Mouse (Mus musculus): ENCODE measurements around the gene Prpf4.

Prpf4 gene

GRCm38 (mm10) chr4:62433939-62434870, 25.6 kb downstream of the Prpf4 start:
- TF ChIP-seq NANOG (IDR thresholded peaks at IDR 0.05; ENCODE audit: borderline replicate concordance, low read length): no peak
- TF ChIP-seq CTCF (conservative IDR thresholded peaks at IDR 0.05; ENCODE audit: low read length): no peak
- TF ChIP-seq POU5F1 (IDR thresholded peaks at IDR 0.05; ENCODE audit: borderline replicate concordance, low read length): no peak
- Histone ChIP-seq H3K4me3 (replicated peaks; ENCODE audit: low read length) (no peak overlapping the region), H3K27me3 (ENCODE audit: insufficient read depth, low read length) (no peaks in the 10 kb centered on the region)

GRCm38 (mm10) chr4:62435081-62435480, 26.5 kb downstream of the Prpf4 start, which contains the start of gene Rnf183:
Rnf183 (minus strand) TSS chr4:62435252.
- TF ChIP-seq POU5F1 (IDR thresholded peaks at IDR 0.05; ENCODE audit: borderline replicate concordance, low read length) (no peak), NANOG (IDR thresholded peaks at IDR 0.05; ENCODE audit: borderline replicate concordance, low read length) (no peak), CTCF (conservative IDR thresholded peaks at IDR 0.05; ENCODE audit: low read length) (no peak)
- Histone ChIP-seq H3K4me1 (replicated peaks; ENCODE audit: low read depth, low read length) (0 out of 2 replicates have a peak, but pooled peaks cover 6% of the 10 kb centered on the region), H3K9me3 (ENCODE audit: low read length) (no peaks in the 10 kb centered on the region), H3K36me3 (ENCODE audit: insufficient read depth, low read length) (no peaks in the 10 kb centered on the region), H3K4me3 (replicated peaks; ENCODE audit: low read length) (no peak within 1 kb of the TSS), H3K27me3 (ENCODE audit: insufficient read depth, low read length) (no peaks in the 10 kb centered on the region)

More at GRCm38 (mm10) chr4:62433939-62434870, 25.6 kb downstream of the Prpf4 start:
- peaks cover 7% of the 10 kb centered on the region for H3K4me1 ChIP-seq (replicated peaks; ENCODE audit: low read depth, low read length)
- H3K9me3 ChIP-seq (ENCODE audit: low read length): no peaks in the 10 kb centered on the region
- no peaks in the 10 kb centered on the region for H3K36me3 ChIP-seq (ENCODE audit: insufficient read depth, low read length)

- 0 out of 2 replicates have a peak, but pooled peaks cover 6% of the 10 kb centered on the region for H3K4me1 ChIP-seq (replicated peaks; ENCODE audit: low read depth, low read length)
- no peak overlapping the region for H3K4me3 ChIP-seq (replicated peaks; ENCODE audit: low read length)
- no peaks in the 10 kb centered on the region for H3K27me3 ChIP-seq (ENCODE audit: insufficient read depth, low read length)
- no peaks in the 10 kb centered on the region for H3K36me3 ChIP-seq (ENCODE audit: insufficient read depth, low read length)
- TF ChIP-seq NANOG (IDR thresholded peaks at IDR 0.05; ENCODE audit: borderline replicate concordance, low read length): no peak
- TF ChIP-seq CTCF (conservative IDR thresholded peaks at IDR 0.05; ENCODE audit: low read length): no peak
- TF ChIP-seq POU5F1 (IDR thresholded peaks at IDR 0.05; ENCODE audit: borderline replicate concordance, low read length): no peak
- peaks cover 20% of the 10 kb centered on the region for H3K9me3 ChIP-seq (ENCODE audit: low read length)
Observed at GRCm38 (mm10) chr4:62437256-62437778, 28.7 kb downstream of the Prpf4 start.

GRCm38 (mm10) chr4:62437871-62438270, 29.3 kb downstream of the Prpf4 start:
- H3K36me3 ChIP-seq (ENCODE audit: insufficient read depth, low read length): no peaks in the 10 kb centered on the region
- TF ChIP-seq POU5F1 (IDR thresholded peaks at IDR 0.05; ENCODE audit: borderline replicate concordance, low read length): no peak
- TF ChIP-seq NANOG (IDR thresholded peaks at IDR 0.05; ENCODE audit: borderline replicate concordance, low read length): no peak
- TF ChIP-seq CTCF (conservative IDR thresholded peaks at IDR 0.05; ENCODE audit: low read length): no peak

GRCm38 (mm10) chr4:62439793-62440192, 31.2 kb downstream of the Prpf4 start:
- Histone ChIP-seq H3K27me3 (ENCODE audit: insufficient read depth, low read length) (no peaks in the 10 kb centered on the region), H3K4me3 (replicated peaks; ENCODE audit: low read length) (no peak overlapping the region), H3K4me1 (replicated peaks; ENCODE audit: low read depth, low read length) (0 out of 2 replicates have a peak, but pooled peaks cover 2% of the 10 kb centered on the region), H3K36me3 (ENCODE audit: insufficient read depth, low read length) (no peaks in the 10 kb centered on the region), H3K9me3 (ENCODE audit: low read length) (peaks cover 34% of the 10 kb centered on the region)
- no peak for TF ChIP-seq NANOG (IDR thresholded peaks at IDR 0.05; ENCODE audit: borderline replicate concordance, low read length)
- no peak for TF ChIP-seq POU5F1 (IDR thresholded peaks at IDR 0.05; ENCODE audit: borderline replicate concordance, low read length)
- no peak for TF ChIP-seq CTCF (conservative IDR thresholded peaks at IDR 0.05; ENCODE audit: low read length)

More at GRCm38 (mm10) chr4:62437871-62438270, 29.3 kb downstream of the Prpf4 start:
- H3K9me3 ChIP-seq (ENCODE audit: low read length): peaks cover 25% of the 10 kb centered on the region
- no peaks in the 10 kb centered on the region for H3K27me3 ChIP-seq (ENCODE audit: insufficient read depth, low read length)
- no peak overlapping the region for H3K4me3 ChIP-seq (replicated peaks; ENCODE audit: low read length)
- 0 out of 2 replicates have a peak, but pooled peaks cover 6% of the 10 kb centered on the region for H3K4me1 ChIP-seq (replicated peaks; ENCODE audit: low read depth, low read length)

- Histone ChIP-seq H3K27me3 (ENCODE audit: insufficient read depth, low read length) (no peaks in the 10 kb centered on the region), H3K4me3 (replicated peaks; ENCODE audit: low read length) (no peak overlapping the region), H3K4me1 (replicated peaks; ENCODE audit: low read depth, low read length) (0 out of 2 replicates have a peak, but pooled peaks cover 2% of the 10 kb centered on the region), H3K9me3 (ENCODE audit: low read length) (peaks cover 34% of the 10 kb centered on the region), H3K36me3 (ENCODE audit: insufficient read depth, low read length) (no peaks in the 10 kb centered on the region)
- TF ChIP-seq NANOG (IDR thresholded peaks at IDR 0.05; ENCODE audit: borderline replicate concordance, low read length): no peak
- no peak for TF ChIP-seq POU5F1 (IDR thresholded peaks at IDR 0.05; ENCODE audit: borderline replicate concordance, low read length)
- no peak for TF ChIP-seq CTCF (conservative IDR thresholded peaks at IDR 0.05; ENCODE audit: low read length)
Observed at GRCm38 (mm10) chr4:62440544-62440943, 31.9 kb downstream of the Prpf4 start.

- H3K4me1 ChIP-seq (replicated peaks; ENCODE audit: low read depth, low read length): 0 out of 2 replicates have a peak, but pooled peaks cover 2% of the 10 kb centered on the region
- TF ChIP-seq POU5F1 (IDR thresholded peaks at IDR 0.05; ENCODE audit: borderline replicate concordance, low read length): no peak
- TF ChIP-seq NANOG (IDR thresholded peaks at IDR 0.05; ENCODE audit: borderline replicate concordance, low read length): no peak
- no peak for TF ChIP-seq CTCF (conservative IDR thresholded peaks at IDR 0.05; ENCODE audit: low read length)
- no peaks in the 10 kb centered on the region for H3K27me3 ChIP-seq (ENCODE audit: insufficient read depth, low read length)
- no peaks in the 10 kb centered on the region for H3K36me3 ChIP-seq (ENCODE audit: insufficient read depth, low read length)
- peaks cover 34% of the 10 kb centered on the region for H3K9me3 ChIP-seq (ENCODE audit: low read length)
- no peak overlapping the region for H3K4me3 ChIP-seq (replicated peaks; ENCODE audit: low read length)
Observed at GRCm38 (mm10) chr4:62440986-62441385, 32.4 kb downstream of the Prpf4 start.

GRCm38 (mm10) chr4:62454995-62455394, 46.4 kb downstream of the Prpf4 start:
- Histone ChIP-seq H3K9me3 (ENCODE audit: low read length) (peaks cover 31% of the 10 kb centered on the region), H3K27me3 (ENCODE audit: insufficient read depth, low read length) (no peaks in the 10 kb centered on the region), H3K36me3 (ENCODE audit: insufficient read depth, low read length) (peaks cover 88% of the 10 kb centered on the region), H3K4me3 (replicated peaks; ENCODE audit: low read length) (no peak overlapping the region), H3K4me1 (replicated peaks; ENCODE audit: low read depth, low read length) (peaks cover 12% of the 10 kb centered on the region)
- TF ChIP-seq POU5F1 (IDR thresholded peaks at IDR 0.05; ENCODE audit: borderline replicate concordance, low read length) (no peak), CTCF (conservative IDR thresholded peaks at IDR 0.05; ENCODE audit: low read length) (peak; percentile 50)
